Mouse (Mus musculus) brain, embryonic 14.5 days (tissue): ENCODE results near the gene Iqck.

Experiments
- CTCF ChIP-seq: fragments of 200-500 bp; IDR thresholded peaks from 2 replicates; pipeline ENCODE4 v1.5.1; 2012; ENCODE audit warnings: inconsistent platforms, mild to moderate bottlenecking, moderate library complexity, borderline replicate concordance; ENCODE audit not compliant: insufficient read depth, insufficient read length; ENCODE audit errors: extremely low read depth
- POLR2A ChIP-seq: fragments of 200-500 bp; IDR thresholded peaks from 2 replicates; pipeline ENCODE4 v1.6.1; 2012; ENCODE audit warnings: mild to moderate bottlenecking, inconsistent platforms, borderline replicate concordance; ENCODE audit not compliant: poor library complexity, insufficient read depth, insufficient read length, severe bottlenecking; ENCODE audit errors: extremely low read depth

DNA sequence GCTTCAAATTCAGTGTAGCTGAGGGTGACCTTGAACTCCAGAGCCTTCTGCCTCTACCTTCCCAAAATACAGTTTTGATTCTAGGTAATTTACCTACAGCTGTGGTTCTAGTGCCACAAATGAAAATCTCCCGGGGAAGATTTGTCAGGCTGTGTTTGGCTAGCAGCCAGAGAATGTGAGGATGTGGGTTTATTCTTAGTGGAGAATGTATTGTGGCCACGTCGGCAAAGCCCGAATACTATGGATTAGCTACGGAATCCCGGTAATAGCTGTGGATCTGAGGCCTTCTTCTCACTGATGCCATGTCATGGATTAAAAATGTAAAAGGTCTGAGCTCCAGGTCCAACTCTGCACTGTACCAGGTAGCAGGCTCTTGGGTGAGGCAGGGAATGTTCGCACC, 94.2 kb downstream of the Iqck start:
- TF ChIP-seq POLR2A (no peak), CTCF (no peak)
